Comparison of ENCODE assay signal across 11 mouse cellular contexts in the genomic region with DNA sequence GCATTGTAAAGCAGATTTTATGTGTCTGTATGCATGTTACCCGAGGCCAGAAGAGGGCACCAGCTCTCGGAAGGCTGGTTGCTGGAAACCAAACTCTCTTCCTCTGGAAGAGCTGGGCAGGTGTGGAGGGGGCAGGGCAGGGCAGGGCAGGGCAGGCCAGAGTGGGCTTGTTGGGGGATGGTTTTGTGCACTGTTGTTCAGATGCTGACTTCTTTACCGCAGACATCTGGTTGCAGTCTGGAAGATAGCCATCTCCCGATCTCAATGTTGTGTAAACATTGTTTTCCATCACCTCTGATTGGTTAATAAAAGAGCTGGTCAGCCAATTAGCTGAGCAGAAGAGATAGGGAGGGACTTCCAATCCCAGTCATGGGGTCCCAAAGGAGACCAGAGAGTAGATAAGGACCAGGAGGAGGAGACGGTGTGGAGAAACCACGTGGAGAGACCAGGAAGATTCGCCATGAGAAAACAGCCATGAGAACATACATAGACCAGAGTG. TPM values are rescaled to one million over a fixed set of nuclear protein-coding genes. Genes with fewer than 3 reads are reported as not detected.
DNase-seq lines count a peak whose midpoint lies in the region; ATAC-seq and TF ChIP-seq lines count a peak whose summit lies in the region.
"Had no signal": no experiment of that assay in that cellular context is flagged by ENCODE, and none has a peak within 500 bp of the region (broad histone marks: within the 10 kb centered on the region; RNA-seq: fewer than 3 reads in every experiment).

No protein-coding gene starts in this region.

- peaks cover 21% of the 10 kb centered on the region for H3K4me1 ChIP-seq in forebrain, embryonic 10.5 days
- peaks cover 18% of the 10 kb centered on the region for H3K4me1 ChIP-seq in forebrain, embryonic 13.5 days
- peaks cover 8% of the 10 kb centered on the region for H3K4me1 ChIP-seq in kidney, postnatal 0 days (replicated peaks; ENCODE audit: insufficient read depth, low read length)
- H3K4me1 ChIP-seq in intestine, postnatal 0 days (replicated peaks; ENCODE audit: control insufficient read depth, insufficient read depth, low read length), result peaks cover 7% of the 10 kb centered on the region; the same call in 1 of the 2 replicates

- DNase-seq in forebrain, embryonic 10.5 days (ENCODE audit: extremely low spot score, low spot score), result no peak
- peak; percentile 64 for DNase-seq in kidney, postnatal 0 days (ENCODE audit: low spot score)
- no peak for DNase-seq in kidney, adult 11 months
- DNase-seq in NIH3T3 (ENCODE audit: low read depth), result peak; percentile 42
- no peak for DNase-seq in frontal cortex, postnatal 36 days (ENCODE audit: low spot score in 2 of 2)
- no peak for DNase-seq in B cell, adult 2 months
- DNase-seq: cerebellum, adult 18-20 months; spleen, adult 18-20 months had no signal

- H3K4me2 ChIP-seq in forebrain, embryonic 13.5 days, result no peak overlapping the region; the same call in 1 of the 2 replicates
- peak overlapping the region; percentile 24; the same call in 1 of the 2 replicates for H3K4me2 ChIP-seq in kidney, postnatal 0 days (ENCODE audit: low read length)
- H3K4me2 ChIP-seq in intestine, postnatal 0 days (replicated peaks; ENCODE audit: low read depth), result peak overlapping the region; percentile 18; the same call in 1 of the 2 replicates

- ATAC-seq in forebrain, embryonic 13.5 days, result no peak
- peak; percentile 41; the same call in 1 of the 2 replicates for ATAC-seq in kidney, postnatal 0 days (replicated peaks; ENCODE audit: low FRiP score, low read depth)
- ATAC-seq in intestine, postnatal 0 days, result no peak
- ATAC-seq: forebrain, embryonic 14.5 days had no signal

- peak; percentile 58; the same call in 1 of the 2 replicates for TF ChIP-seq CTCF in kidney, postnatal 0 days (IDR thresholded peaks at IDR 0.05; ENCODE audit: low read depth)
- TF ChIP-seq CTCF in intestine, postnatal 0 days (IDR thresholded peaks at IDR 0.05; ENCODE audit: low read depth), result peak; percentile 57

- H3K27me3 ChIP-seq in forebrain, embryonic 10.5 days (ENCODE audit: poor library complexity, severe bottlenecking), result peaks cover 52% of the 10 kb centered on the region
- peaks cover 38% of the 10 kb centered on the region for H3K27me3 ChIP-seq in forebrain, embryonic 13.5 days
- peaks cover 11% of the 10 kb centered on the region; the same call in 1 of the 2 replicates for H3K27me3 ChIP-seq in kidney, postnatal 0 days (ENCODE audit: insufficient read depth, low read length)
- peaks cover 35% of the 10 kb centered on the region for H3K27me3 ChIP-seq in intestine, postnatal 0 days (replicated peaks; ENCODE audit: control insufficient read depth, insufficient read depth, low read length)

- peak overlapping the region; percentile 35 for H3K4me3 ChIP-seq in forebrain, embryonic 10.5 days
- H3K4me3 ChIP-seq in forebrain, embryonic 13.5 days, result no peak overlapping the region
- no peak overlapping the region for H3K4me3 ChIP-seq in kidney, postnatal 0 days (replicated peaks; ENCODE audit: low read depth, low read length)
- H3K4me3 ChIP-seq in intestine, postnatal 0 days (ENCODE audit: low read depth, low read length), result no peak overlapping the region

- no peaks in the 10 kb centered on the region for H3K9me3 ChIP-seq in forebrain, embryonic 10.5 days
- no peaks in the 10 kb centered on the region for H3K9me3 ChIP-seq in forebrain, embryonic 13.5 days (replicated peaks)
- no peaks in the 10 kb centered on the region for H3K9me3 ChIP-seq in kidney, postnatal 0 days (replicated peaks; ENCODE audit: low read length)
- no peaks in the 10 kb centered on the region for H3K9me3 ChIP-seq in intestine, postnatal 0 days (ENCODE audit: control insufficient read depth)

- H3K36me3 ChIP-seq in forebrain, embryonic 10.5 days (replicated peaks), result no peaks in the 10 kb centered on the region
- H3K36me3 ChIP-seq in forebrain, embryonic 13.5 days (ENCODE audit: poor library complexity, severe bottlenecking), result no peaks in the 10 kb centered on the region
- no peaks in the 10 kb centered on the region for H3K36me3 ChIP-seq in kidney, postnatal 0 days (ENCODE audit: insufficient read depth, low read length)
- H3K36me3 ChIP-seq in intestine, postnatal 0 days (ENCODE audit: control insufficient read depth, insufficient read depth), result no peaks in the 10 kb centered on the region

- H3K27ac ChIP-seq in forebrain, embryonic 10.5 days, result no peak overlapping the region
- H3K27ac ChIP-seq in forebrain, embryonic 13.5 days, result no peak overlapping the region
- H3K27ac ChIP-seq in kidney, postnatal 0 days, result peak overlapping the region; percentile 27; the same call in 1 of the 2 replicates
- no peak overlapping the region for H3K27ac ChIP-seq in intestine, postnatal 0 days (ENCODE audit: low read depth, low read length)

- no peak overlapping the region for H3K9ac ChIP-seq in forebrain, embryonic 13.5 days
- no peak overlapping the region for H3K9ac ChIP-seq in kidney, postnatal 0 days (ENCODE audit: low read depth, low read length)
- H3K9ac ChIP-seq in intestine, postnatal 0 days (ENCODE audit: low read depth, low read length), result no peak overlapping the region

- WGBS in forebrain, embryonic 10.5 days, result 10% methylated on average over 7 of the region's 7 CpGs
- 15% methylated on average over 7 of the region's 7 CpGs for WGBS in forebrain, embryonic 13.5 days
- WGBS in kidney, postnatal 0 days, result 7% methylated on average over 7 of the region's 7 CpGs
- WGBS in intestine, postnatal 0 days, result 10% methylated on average over 7 of the region's 7 CpGs

RNA-seq across cellular contexts. Expression of gene Gfra4, which starts 1.5 kb away (rescaled TPM):
- 3.1 and 3.3 TPM in 2 replicates for polyA plus RNA-seq in forebrain, embryonic 10.5 days (2016; fragmentation: Nextera tagmentation; extraction: Ambion mirVana)
- 10.8 and 14.9 TPM in 2 replicates for polyA plus RNA-seq in forebrain, embryonic 13.5 days (2015; fragmentation: Nextera tagmentation; extraction: Ambion mirVana)
- 14.2 and 14.5 TPM in 2 replicates for polyA plus RNA-seq in kidney, postnatal 0 days (2015; fragmentation: Nextera tagmentation; extraction: Ambion mirVana)
- 3.8 and 5.7 TPM in 2 replicates for polyA plus RNA-seq in intestine, postnatal 0 days (2015; fragmentation: Nextera tagmentation; extraction: Ambion mirVana)

RNA-seq across cellular contexts. Expression of gene Adam33, which starts 19.2 kb away (rescaled TPM):
- polyA plus RNA-seq in forebrain, embryonic 10.5 days (2016; fragmentation: Nextera tagmentation; extraction: Ambion mirVana), result 0.63 TPM in 1 of 2 replicates, not detected in the other
- 0.34 and 0.39 TPM in 2 replicates for polyA plus RNA-seq in forebrain, embryonic 13.5 days (2015; fragmentation: Nextera tagmentation; extraction: Ambion mirVana)
- 1.1 and 1.9 TPM in 2 replicates for polyA plus RNA-seq in kidney, postnatal 0 days (2015; fragmentation: Nextera tagmentation; extraction: Ambion mirVana)
- 2.7 and 5.1 TPM in 2 replicates for polyA plus RNA-seq in intestine, postnatal 0 days (2015; fragmentation: Nextera tagmentation; extraction: Ambion mirVana)

RNA-seq across cellular contexts. Expression of gene Siglec1, which starts 42.2 kb away (rescaled TPM):
- polyA plus RNA-seq in forebrain, embryonic 10.5 days (2016; fragmentation: Nextera tagmentation; extraction: Ambion mirVana), result 0.09 and 0.12 TPM in 2 replicates
- 0.08 TPM in 2 replicates for polyA plus RNA-seq in forebrain, embryonic 13.5 days (2015; fragmentation: Nextera tagmentation; extraction: Ambion mirVana)
- 0.33 and 0.41 TPM in 2 replicates for polyA plus RNA-seq in kidney, postnatal 0 days (2015; fragmentation: Nextera tagmentation; extraction: Ambion mirVana)
- 0.20 and 0.30 TPM in 2 replicates for polyA plus RNA-seq in intestine, postnatal 0 days (2015; fragmentation: Nextera tagmentation; extraction: Ambion mirVana)

Comparison
In these comparisons a context has a peak if more than half of its experiments do, and no peak if none do; other contexts are left out.
1. DNase-seq: peak in kidney, postnatal 0 days (single experiment) and NIH3T3 (single experiment); none in forebrain, embryonic 10.5 days (single experiment), kidney, adult 11 months (single experiment), frontal cortex, postnatal 36 days (0 of 2) and B cell, adult 2 months (0 of 2).